Comparison of ENCODE assay signal across 10 mouse cellular contexts in genomic region chr1:122161798-122162197, GRCm38 (mm10).
"Had no signal": no experiment of that assay in that cellular context is flagged by ENCODE, and none has a peak within 500 bp of the region (broad histone marks: within the 10 kb centered on the region; RNA-seq: fewer than 3 reads in every experiment).

No protein-coding gene starts in this region.

- H3K4me3 ChIP-seq: kidney, embryonic 15.5 days; limb, embryonic 13.5 days had no signal

- H3K27me3 ChIP-seq: kidney, embryonic 15.5 days; limb, embryonic 13.5 days had no signal

- DNase-seq: kidney, adult 2 months; kidney, postnatal 14 days; left cerebral cortex, postnatal 4 days; lung, adult 18-20 months; thymus, adult 18-20 months; thymus, postnatal 14 days had no signal

- H3K27ac ChIP-seq: kidney, embryonic 15.5 days; limb, embryonic 13.5 days; liver, embryonic 14.5 days; stomach, postnatal 0 days had no signal

- H3K4me1 ChIP-seq: kidney, embryonic 15.5 days; limb, embryonic 13.5 days had no signal

- H3K9ac ChIP-seq: kidney, embryonic 15.5 days; limb, embryonic 13.5 days; liver, embryonic 14.5 days had no signal

- H3K36me3 ChIP-seq: kidney, embryonic 15.5 days; limb, embryonic 13.5 days had no signal

- H3K9me3 ChIP-seq: kidney, embryonic 15.5 days; limb, embryonic 13.5 days had no signal

- H3K4me2 ChIP-seq: kidney, embryonic 15.5 days; limb, embryonic 13.5 days had no signal
